Mouse (Mus musculus) E14TG2a.4 (cell line): ENCODE data around the gene Gm826.

Source experiments
- H3K27me3 ChIP-seq: 2 replicates; pipeline ENCODE4 v1.6.1; 2014; ENCODE audit warnings: low read length, control low read depth; ENCODE audit not compliant: insufficient read depth
- H3K36me3 ChIP-seq: 2 replicates; pipeline ENCODE4 v1.6.1; 2014; ENCODE audit warnings: low read length, control low read depth; ENCODE audit not compliant: insufficient read depth
- H3K4me1 ChIP-seq: replicated peaks from 2 replicates; pipeline ENCODE4 v1.6.1; 2014; ENCODE audit warnings: low read depth, low read length, control low read depth
- H3K4me3 ChIP-seq: replicated peaks from 2 replicates; pipeline ENCODE4 v1.5.1; 2014; ENCODE audit warnings: mild to moderate bottlenecking, low read length
- H3K9me3 ChIP-seq: 2 replicates; pipeline ENCODE4 v1.6.1; 2014; ENCODE audit warnings: low read length, control low read depth
- CTCF ChIP-seq: conservative IDR thresholded peaks from 2 replicates; pipeline ENCODE4 v1.5.1; 2014; ENCODE audit warnings: low read length
- NANOG ChIP-seq: IDR thresholded peaks from 2 replicates; pipeline ENCODE4 v1.6.1; 2014; ENCODE audit warnings: borderline replicate concordance, low read length, mixed read lengths
- POU5F1 ChIP-seq: IDR thresholded peaks from 2 replicates; pipeline ENCODE4 v1.6.1; 2014; ENCODE audit warnings: low read length, borderline replicate concordance

The Gm826 gene

GRCm38 (mm10) chr2:160267828-160268453 is 66.0 kb downstream of the Gm826 start:
- Histone ChIP-seq H3K9me3 (no peaks in the 10 kb centered on the region), H3K27me3 (peaks cover 6% of the 10 kb centered on the region), H3K4me1 (no peaks in the 10 kb centered on the region), H3K4me3 (no peak overlapping the region), H3K36me3 (no peaks in the 10 kb centered on the region)
- TF ChIP-seq NANOG, result no peak

GRCm38 (mm10) chr2:160263861-160264260 is 70.1 kb downstream of the Gm826 start:
- Histone ChIP-seq H3K4me1 (no peaks in the 10 kb centered on the region), H3K27me3 (no peaks in the 10 kb centered on the region; the same call in 1 of the 2 replicates), H3K4me3 (no peak overlapping the region), H3K36me3 (no peaks in the 10 kb centered on the region), H3K9me3 (no peaks in the 10 kb centered on the region)
- TF ChIP-seq CTCF (no peak), NANOG (no peak), POU5F1 (no peak)

GRCm38 (mm10) chr2:160261538-160261937 is 72.4 kb downstream of the Gm826 start:
- TF ChIP-seq POU5F1, result no peak
- no peak for TF ChIP-seq CTCF
- TF ChIP-seq NANOG, result no peak
- no peaks in the 10 kb centered on the region for H3K9me3 ChIP-seq
- H3K27me3 ChIP-seq, result no peaks in the 10 kb centered on the region; the same call in 1 of the 2 replicates
- no peaks in the 10 kb centered on the region for H3K4me1 ChIP-seq
- no peak overlapping the region for H3K4me3 ChIP-seq
- H3K36me3 ChIP-seq, result no peaks in the 10 kb centered on the region
